Mouse (Mus musculus) activated CD4-positive, CD25-positive, alpha-beta regulatory T cell (primary cell): ENCODE data around the gene 9930022D16Rik. TPM values are rescaled to one million over a fixed set of nuclear protein-coding genes. Genes with fewer than 3 reads are reported as not detected.

ENCODE experiments used
- polyA plus RNA-seq, 2 experiments: library from polyadenylated mRNA; unstranded; fragments of 100-300 nt; shearing (Covaris generic); gene quantifications; one replicate each; pipeline ENCODE4 v1.2.1; 2017

The 9930022D16Rik gene
- under 1 TPM in 1 of 2 experiments, not detected in 1; 0.19 TPM for polyA plus RNA-seq

GRCm38 (mm10) chr11:109413617-109414016, at the start of gene 9930022D16Rik:
9930022D16Rik (plus strand) TSS chr11:109413917.

GRCm38 (mm10) chr11:109425392-109426271, 11.9 kb downstream of the 9930022D16Rik start, which contains the start of gene Amz2:
Amz2 (plus strand) TSS chr11:109425946.

Other genes starting within 250 kb of the 9930022D16Rik start
- 1 to 10 TPM; 2.3 to 2.4 TPM for gene Rgs9, start 115.8 kb upstream of the 9930022D16Rik start, polyA plus RNA-seq
- 10 to 100 TPM; 72.3 to 87.2 TPM for gene Gna13, start 51.1 kb upstream of the 9930022D16Rik start, polyA plus RNA-seq
- gene Amz2, start 12.0 kb downstream of the 9930022D16Rik start, polyA plus RNA-seq, result 10 to 100 TPM; 36.8 to 36.9 TPM
- gene Arsg, start 59.5 kb downstream of the 9930022D16Rik start, polyA plus RNA-seq, result 1 to 10 TPM; 1.9 to 3.1 TPM
- gene Slc16a6, start 59.7 kb downstream of the 9930022D16Rik start, polyA plus RNA-seq, result 10 to 100 TPM; 19.0 to 29.3 TPM
- gene Wipi1, start 198.1 kb downstream of the 9930022D16Rik start, polyA plus RNA-seq, result 1 to 10 TPM in 1 of 2 experiments, under 1 TPM in 1; 0.09 to 1.2 TPM
- gene Prkar1a, start 235.5 kb downstream of the 9930022D16Rik start, polyA plus RNA-seq, result 100 to 1,000 TPM; 398 to 565 TPM